Mouse (Mus musculus) thymus, adult 2 months (tissue): ENCODE data around the gene Olfr491. TPM values are rescaled to one million over a fixed set of nuclear protein-coding genes. Genes with fewer than 3 reads are reported as not detected.

Source experiments
- DNase-seq: peaks from one replicate; pipeline ENCODE4 v3.0.0; 2021
- H3K27ac ChIP-seq: fragments of 200-500 bp; 2 replicates; pipeline ENCODE4 v1.5.1; 2012; ENCODE audit warnings: low read length, control low read depth; ENCODE audit not compliant: control insufficient read depth, insufficient read depth
- H3K27me3 ChIP-seq: fragments of 200-500 bp; 2 replicates; pipeline ENCODE4 v1.6.1; 2012; ENCODE audit warnings: mild to moderate bottlenecking, low read length, moderate library complexity, mixed read lengths; ENCODE audit not compliant: control insufficient read depth, insufficient read depth
- H3K36me3 ChIP-seq: fragments of 200-500 bp; 2 replicates; pipeline ENCODE4 v1.6.1; 2012; ENCODE audit warnings: mild to moderate bottlenecking, low read length, moderate library complexity; ENCODE audit not compliant: control insufficient read depth, insufficient read depth
- H3K4me1 ChIP-seq: fragments of 200-500 bp; replicated peaks from 2 replicates; pipeline ENCODE4 v1.6.1; 2012; ENCODE audit warnings: low read length; ENCODE audit not compliant: control insufficient read depth, insufficient read depth
- H3K4me3 ChIP-seq: fragments of 200-500 bp; 2 replicates; pipeline ENCODE4 v1.5.1; 2012; ENCODE audit warnings: mild to moderate bottlenecking, low read length, control low read depth, moderate library complexity; ENCODE audit not compliant: control insufficient read depth, insufficient read depth
- CTCF ChIP-seq: fragments of 200-500 bp; IDR thresholded peaks from 2 replicates; pipeline ENCODE4 v1.5.1; 2012; ENCODE audit warnings: mild to moderate bottlenecking, control low read depth, low read length, moderate library complexity, borderline replicate concordance; ENCODE audit not compliant: control insufficient read depth, poor library complexity, insufficient read depth; ENCODE audit errors: extremely low read depth
- POLR2A ChIP-seq: fragments of 200-500 bp; IDR thresholded peaks from 2 replicates; pipeline ENCODE4 v1.6.1; 2012; ENCODE audit warnings: mild to moderate bottlenecking, low read length, control low read depth, moderate library complexity; ENCODE audit not compliant: control insufficient read depth, poor library complexity, insufficient read depth; ENCODE audit errors: extremely low read depth
- WGBS: fragments of 180-500 bp; shearing (Covaris S2); methylation state at CpG from one replicate; pipeline ENCODE4 v1.1.7; 2018; 5-methylcytosine and 5-hydroxymethylcytosine counted together
- polyA plus RNA-seq: library from polyadenylated mRNA; depleted of rRNA; stranded (reverse); fragments of >200 nt; gene quantifications from 2 replicates; pipeline ENCODE4 v1.2.3, GENCODE M21; 2012; rRNA removed

Olfr491 gene
- not detected in 2 replicates for polyA plus RNA-seq

DNA sequence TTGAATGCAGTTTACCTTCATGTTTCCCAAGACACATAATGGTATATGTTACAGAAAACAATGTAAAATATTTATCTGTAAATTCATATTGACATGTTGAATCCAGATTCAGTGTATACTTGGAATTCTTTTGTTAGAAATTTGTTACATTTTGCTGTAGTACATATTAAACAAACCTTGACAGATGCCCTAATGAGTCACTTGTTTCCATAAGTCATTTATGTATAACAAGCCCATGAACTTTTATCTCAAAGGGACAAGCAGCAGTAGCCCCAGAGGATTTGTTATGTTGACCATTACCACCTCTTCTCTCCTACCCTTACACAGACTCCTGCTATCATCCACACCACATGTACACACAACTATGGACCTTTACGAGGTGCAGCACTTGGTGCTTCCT, at the start of gene Olfr491:
Gene Olfr491 (plus strand): TSS at position 301 of the 400 bp plus-strand sequence.
- Histone ChIP-seq H3K27ac (no peak within 1 kb of the TSS), H3K4me3 (no peak within 1 kb of the TSS), H3K27me3 (no peaks in the 10 kb centered on the region), H3K4me1 (no peaks in the 10 kb centered on the region), H3K36me3 (no peaks in the 10 kb centered on the region)
- 79% methylated on average over 1 of the region's 1 CpGs for WGBS
- DNase-seq = no peak
- TF ChIP-seq POLR2A (no peak), CTCF (no peak)

DNA sequence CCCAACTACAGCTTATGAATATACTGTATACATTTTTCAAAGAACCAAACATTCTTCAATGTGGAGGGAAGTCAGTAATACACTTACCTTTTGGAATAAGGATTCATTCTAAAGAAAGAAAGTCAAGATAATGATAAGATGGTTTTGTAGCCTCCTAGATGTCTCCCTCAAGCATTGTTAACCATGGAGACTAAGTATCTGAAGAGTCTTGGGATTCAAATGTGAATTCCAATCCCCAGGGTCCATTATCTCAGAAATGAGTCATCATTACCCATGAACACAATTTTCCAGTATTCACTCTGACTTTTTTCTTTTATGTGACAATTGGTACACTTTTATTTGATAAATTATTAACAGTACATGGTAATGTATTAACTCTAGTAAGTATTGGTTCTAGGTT, 24.4 kb upstream of the Olfr491 start, which contains the start of gene Olfr490:
Gene Olfr490 (minus strand): TSS at position 101 of the 400 bp plus-strand sequence.
- Histone ChIP-seq H3K4me1 (no peaks in the 10 kb centered on the region), H3K36me3 (no peaks in the 10 kb centered on the region), H3K4me3 (no peak within 1 kb of the TSS), H3K27me3 (no peaks in the 10 kb centered on the region), H3K27ac (no peak within 1 kb of the TSS)
- DNase-seq = no peak
- TF ChIP-seq POLR2A = no peak
- TF ChIP-seq CTCF = no peak

DNA sequence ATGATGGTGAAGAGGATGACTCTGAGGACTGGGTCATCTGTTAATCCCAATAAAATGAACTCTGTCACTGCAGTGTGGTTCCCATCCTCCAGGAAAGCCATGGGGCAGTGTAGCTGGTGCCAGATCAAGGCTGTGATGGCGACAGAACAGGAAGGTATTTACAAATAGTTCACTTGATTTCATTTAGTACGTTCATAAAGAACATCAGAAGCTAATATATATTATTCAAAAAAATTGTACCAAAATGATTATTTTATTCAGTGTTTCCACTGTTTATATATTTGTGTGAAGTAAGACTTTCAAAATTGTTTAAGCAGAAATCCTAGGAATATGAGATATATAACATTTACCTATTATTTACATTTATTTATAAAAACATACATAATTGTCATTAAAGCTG, 10.3 kb downstream of the Olfr491 start, which contains the start of gene Olfr492:
Gene Olfr492 (minus strand): TSS at position 101 of the 400 bp plus-strand sequence.
- WGBS = 84% methylated on average over 2 of the region's 2 CpGs
- Histone ChIP-seq H3K4me3 (no peak within 1 kb of the TSS), H3K27me3 (no peaks in the 10 kb centered on the region), H3K27ac (no peak within 1 kb of the TSS), H3K36me3 (no peaks in the 10 kb centered on the region), H3K4me1 (no peaks in the 10 kb centered on the region)
- TF ChIP-seq CTCF (no peak), POLR2A (no peak)
- DNase-seq = no peak

DNA sequence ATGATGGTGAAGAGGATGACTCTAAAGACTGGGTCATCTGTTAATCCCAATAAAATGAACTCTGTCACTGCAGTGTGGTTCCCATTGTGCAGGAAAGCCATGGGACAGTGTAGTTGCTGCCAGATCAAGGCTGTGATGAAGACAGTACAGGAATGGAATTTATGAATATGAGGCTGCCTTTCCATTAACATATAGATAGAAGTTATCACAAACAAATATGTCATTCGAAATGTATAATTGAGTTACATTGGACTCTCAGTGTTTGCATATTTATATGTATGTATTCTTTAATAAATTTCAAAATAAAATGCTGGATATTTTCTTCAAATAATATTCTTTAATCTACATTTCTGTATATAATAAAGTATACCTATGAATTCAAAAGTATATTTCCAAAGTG, 33.6 kb downstream of the Olfr491 start, which contains the start of gene Olfr493:
Gene Olfr493 (minus strand): TSS at position 101 of the 400 bp plus-strand sequence.
- H3K4me3 ChIP-seq = no peak within 1 kb of the TSS
- no peaks in the 10 kb centered on the region for H3K36me3 ChIP-seq
- H3K27ac ChIP-seq = no peak within 1 kb of the TSS
- no peak for DNase-seq
- WGBS = 82% methylated on average over 1 of the region's 1 CpGs
- TF ChIP-seq CTCF (no peak), POLR2A (no peak)
- H3K27me3 ChIP-seq = no peaks in the 10 kb centered on the region
- no peaks in the 10 kb centered on the region for H3K4me1 ChIP-seq

DNA sequence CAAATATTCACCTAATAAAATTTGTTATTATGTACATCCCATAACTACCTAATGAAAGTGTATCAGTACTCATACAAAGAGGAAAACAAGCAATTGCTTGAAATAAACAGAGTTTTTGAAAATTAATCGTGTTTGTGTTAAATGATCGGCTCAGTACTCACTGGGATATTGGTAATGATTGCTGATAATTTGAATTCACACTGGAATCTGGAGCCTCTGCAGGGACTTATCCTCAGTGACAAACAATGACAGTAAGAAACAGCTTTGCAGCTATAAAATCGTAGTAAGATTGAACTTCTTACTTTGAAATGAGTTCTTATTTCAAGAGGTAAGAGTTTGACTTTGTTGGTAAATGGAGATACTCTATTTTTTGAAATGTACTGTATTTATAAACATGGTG, 51.8 kb downstream of the Olfr491 start, which contains the start of gene Olfr494:
Gene Olfr494 (plus strand): TSS at position 301 of the 400 bp plus-strand sequence.
- 82% methylated on average over 3 of the region's 3 CpGs for WGBS
- Histone ChIP-seq H3K27me3 (no peaks in the 10 kb centered on the region), H3K4me1 (no peaks in the 10 kb centered on the region), H3K4me3 (no peak within 1 kb of the TSS), H3K27ac (no peak within 1 kb of the TSS), H3K36me3 (no peaks in the 10 kb centered on the region)
- TF ChIP-seq CTCF = no peak
- no peak for TF ChIP-seq POLR2A
- DNase-seq = no peak

Other genes with a start within 250 kb of the Olfr491 start
- gene Olfr480, start 246.1 kb upstream of the Olfr491 start, polyA plus RNA-seq = not detected in 2 replicates
- gene Olfr481, start 233.6 kb upstream of the Olfr491 start, polyA plus RNA-seq = not detected in 2 replicates
- not detected in 2 replicates for gene Olfr482, start 215.9 kb upstream of the Olfr491 start, polyA plus RNA-seq
- gene Olfr483, start 212.6 kb upstream of the Olfr491 start, polyA plus RNA-seq = not detected in 2 replicates
- not detected in 2 replicates for gene Olfr484, start 186.0 kb upstream of the Olfr491 start, polyA plus RNA-seq
- gene Olfr485, start 153.6 kb upstream of the Olfr491 start, polyA plus RNA-seq = not detected in 2 replicates
- gene Olfr486, start 140.7 kb upstream of the Olfr491 start, polyA plus RNA-seq = not detected in 2 replicates
- not detected in 2 replicates for gene Olfr487, start 98.8 kb upstream of the Olfr491 start, polyA plus RNA-seq
- gene Olfr488, start 55.1 kb upstream of the Olfr491 start, polyA plus RNA-seq = not detected in 2 replicates
- gene Olfr490, start 24.5 kb upstream of the Olfr491 start, polyA plus RNA-seq = not detected in 2 replicates
- not detected in 2 replicates for gene Olfr492, start 10.2 kb downstream of the Olfr491 start, polyA plus RNA-seq
- not detected in 2 replicates for gene Olfr493, start 33.5 kb downstream of the Olfr491 start, polyA plus RNA-seq
- not detected in 2 replicates for gene Olfr494, start 51.9 kb downstream of the Olfr491 start, polyA plus RNA-seq
- gene Olfr495, start 79.7 kb downstream of the Olfr491 start, polyA plus RNA-seq = not detected in 2 replicates
- not detected in 2 replicates for gene Olfr497, start 107.0 kb downstream of the Olfr491 start, polyA plus RNA-seq
- gene Olfr498, start 151.9 kb downstream of the Olfr491 start, polyA plus RNA-seq = not detected in 2 replicates
- not detected in 2 replicates for gene Olfr502, start 211.6 kb downstream of the Olfr491 start, polyA plus RNA-seq
- gene Olfr503, start 231.1 kb downstream of the Olfr491 start, polyA plus RNA-seq = not detected in 2 replicates